Mouse (Mus musculus) limb, embryonic 11.5 days (tissue): ENCODE measurements around the gene Rnf123. TPM values are rescaled to one million over a fixed set of nuclear protein-coding genes. Genes with fewer than 3 reads are reported as not detected.
"Not testable (repeated sequence)": the region's sequence is repeated elsewhere in the genome, so short reads cannot be mapped to it uniquely, and the experiment has no call there.

ENCODE experiments used
- ATAC-seq: fragments of 200-750 bp; cut with Nextera tagmentation; 2 replicates; pipeline ENCODE4 v1.8.0; 2017; ENCODE audit warnings: low read depth; ENCODE audit not compliant: insufficient number of reproducible peaks, low FRiP score, low TSS enrichment
- DNase-seq: peaks from one replicate; pipeline ENCODE4 v3.0.0-alpha.2; 2015; ENCODE audit warnings: low spot score
- H3K27ac ChIP-seq: fragments of 300-500 bp; sonication (generic); replicated peaks from 2 replicates; pipeline ENCODE4 v1.5.1; 2014; ENCODE audit warnings: low read depth, mild to moderate bottlenecking, low read length
- H3K27me3 ChIP-seq: fragments of 300-500 bp; sonication (generic); 2 replicates; pipeline ENCODE4 v1.6.1; 2014; ENCODE audit warnings: mild to moderate bottlenecking, low read length, mixed read lengths; ENCODE audit not compliant: control insufficient read depth, insufficient read depth
- H3K36me3 ChIP-seq: fragments of 300-500 bp; sonication (generic); 2 replicates; pipeline ENCODE4 v1.6.1; 2014; ENCODE audit warnings: mild to moderate bottlenecking, low read length, moderate library complexity, mixed read lengths; ENCODE audit not compliant: control insufficient read depth, insufficient read depth
- H3K4me1 ChIP-seq: fragments of 300-500 bp; sonication (generic); 2 replicates; pipeline ENCODE4 v1.6.1; 2014; ENCODE audit warnings: low read length, mixed read lengths; ENCODE audit not compliant: control insufficient read depth, insufficient read depth
- H3K4me2 ChIP-seq: fragments of 300-500 bp; sonication (generic); 2 replicates; pipeline ENCODE4 v1.6.1; 2014; ENCODE audit warnings: low read depth, mild to moderate bottlenecking, moderate library complexity; ENCODE audit not compliant: severe bottlenecking
- H3K4me3 ChIP-seq: fragments of 300-500 bp; sonication (generic); 2 replicates; pipeline ENCODE4 v1.5.1; 2014; ENCODE audit warnings: low read depth, low read length
- H3K9ac ChIP-seq: fragments of 300-500 bp; sonication (generic); 2 replicates; pipeline ENCODE4 v1.6.1; 2014; ENCODE audit warnings: mild to moderate bottlenecking, low read length
- H3K9me3 ChIP-seq: fragments of 300-500 bp; sonication (generic); 2 replicates; pipeline ENCODE4 v1.6.1; 2016; ENCODE audit warnings: low read length; ENCODE audit not compliant: control insufficient read depth
- WGBS: fragments of 180-500 bp; shearing (Covaris S2); extraction: QIAGEN DNeasy Blood & Tissue Kit; methylation state at CpG from one replicate; pipeline ENCODE4 v1.1.7; 2014; 5-methylcytosine and 5-hydroxymethylcytosine counted together
- polyA plus RNA-seq: library from polyadenylated mRNA; unstranded; fragments of >200 nt; fragmentation: Nextera tagmentation; extraction: Ambion mirVana; gene quantifications from 2 replicates; pipeline ENCODE4 v1.2.1, GENCODE M21; 2014

Rnf123 gene
- polyA plus RNA-seq, 1 experiment from 2014 or later = 26.4 TPM

DNA sequence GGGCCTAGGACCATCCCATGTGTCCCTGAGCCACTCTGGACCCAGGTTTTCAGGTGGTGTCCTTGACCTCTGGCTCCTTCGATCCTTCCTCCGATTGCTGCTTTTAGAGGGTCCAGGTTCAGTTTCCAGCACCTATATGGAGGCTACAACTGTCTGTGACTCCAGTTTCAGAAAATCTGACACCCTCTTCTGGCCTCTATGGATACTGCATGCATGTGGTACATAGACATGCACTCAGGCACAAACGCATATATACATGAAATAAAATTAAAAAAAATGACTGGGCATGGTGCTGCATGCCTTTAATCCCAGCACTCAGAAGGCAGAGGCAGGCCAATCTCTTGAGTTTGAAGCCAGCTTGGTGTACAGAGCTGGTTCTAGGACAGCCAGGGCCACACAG lies 55.3 kb downstream of the Rnf123 start:
- H3K27ac ChIP-seq = no peak overlapping the region
- DNase-seq (no peak), ATAC-seq (no peak)
- H3K9ac ChIP-seq = no peak overlapping the region
- no peaks in the 10 kb centered on the region for H3K4me1 ChIP-seq
- no peaks in the 10 kb centered on the region for H3K27me3 ChIP-seq
- peaks cover 26% of the 10 kb centered on the region for H3K36me3 ChIP-seq
- no peaks in the 10 kb centered on the region for H3K9me3 ChIP-seq
- H3K4me3 ChIP-seq = no peak overlapping the region
- 95% methylated on average over 3 of the region's 3 CpGs for WGBS
- H3K4me2 ChIP-seq = no peak overlapping the region

DNA sequence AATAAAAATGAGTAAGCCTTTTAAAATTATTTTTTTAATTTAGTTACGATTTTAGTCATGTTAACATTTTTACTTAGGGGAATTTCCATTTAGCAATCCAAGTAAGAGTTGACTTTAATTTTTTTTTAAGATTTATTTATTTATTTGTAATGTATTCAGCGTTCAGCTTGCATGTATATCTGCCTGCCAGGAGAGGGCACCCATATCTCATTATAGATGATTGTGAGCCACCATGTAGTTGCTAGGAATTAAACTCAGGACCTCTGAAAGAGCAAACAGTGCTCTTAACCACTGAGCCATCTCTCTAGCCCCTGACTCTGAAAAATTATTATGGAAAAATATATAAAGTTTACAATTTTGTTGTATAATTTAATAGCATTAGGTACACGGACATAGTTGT lies 56.6 kb downstream of the Rnf123 start:
- no peak for ATAC-seq
- 95% methylated on average over 3 of the region's 3 CpGs for WGBS
- peaks cover 20% of the 10 kb centered on the region for H3K36me3 ChIP-seq
- no peak overlapping the region for H3K4me2 ChIP-seq
- no peaks in the 10 kb centered on the region for H3K9me3 ChIP-seq
- no peak overlapping the region for H3K27ac ChIP-seq
- H3K9ac ChIP-seq = no peak overlapping the region
- H3K4me3 ChIP-seq = no peak overlapping the region
- no peaks in the 10 kb centered on the region for H3K27me3 ChIP-seq
- no peak for DNase-seq
- H3K4me1 ChIP-seq = no peaks in the 10 kb centered on the region

DNA sequence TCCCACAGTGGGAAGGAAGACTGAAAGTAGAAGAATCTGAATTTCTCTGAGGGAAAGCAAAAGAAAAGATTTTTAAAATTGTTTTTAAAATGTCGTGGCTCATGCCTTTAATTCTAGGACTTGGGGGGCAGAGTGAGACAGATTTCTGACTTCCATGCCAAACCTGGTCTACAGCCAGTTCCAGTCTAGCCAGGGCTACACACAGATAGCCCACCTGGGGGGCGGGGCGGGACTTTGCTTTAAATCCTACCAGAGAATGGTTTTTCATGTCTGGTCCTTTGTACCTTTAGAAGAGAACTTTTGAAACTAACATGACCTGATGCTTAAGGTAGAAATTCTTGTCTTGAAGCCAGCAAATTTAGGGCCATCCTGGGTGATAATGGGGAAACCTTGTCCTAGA lies 59.9 kb downstream of the Rnf123 start:
- ATAC-seq (no peak), DNase-seq (no peak)
- H3K4me1 ChIP-seq = no peaks in the 10 kb centered on the region
- no peak overlapping the region for H3K9ac ChIP-seq
- peaks cover 20% of the 10 kb centered on the region for H3K36me3 ChIP-seq
- H3K27me3 ChIP-seq = no peaks in the 10 kb centered on the region
- WGBS = 93% methylated on average over 3 of the region's 3 CpGs
- H3K4me2 ChIP-seq = no peak overlapping the region
- H3K9me3 ChIP-seq = no peaks in the 10 kb centered on the region
- no peak overlapping the region for H3K27ac ChIP-seq
- no peak overlapping the region for H3K4me3 ChIP-seq

DNA sequence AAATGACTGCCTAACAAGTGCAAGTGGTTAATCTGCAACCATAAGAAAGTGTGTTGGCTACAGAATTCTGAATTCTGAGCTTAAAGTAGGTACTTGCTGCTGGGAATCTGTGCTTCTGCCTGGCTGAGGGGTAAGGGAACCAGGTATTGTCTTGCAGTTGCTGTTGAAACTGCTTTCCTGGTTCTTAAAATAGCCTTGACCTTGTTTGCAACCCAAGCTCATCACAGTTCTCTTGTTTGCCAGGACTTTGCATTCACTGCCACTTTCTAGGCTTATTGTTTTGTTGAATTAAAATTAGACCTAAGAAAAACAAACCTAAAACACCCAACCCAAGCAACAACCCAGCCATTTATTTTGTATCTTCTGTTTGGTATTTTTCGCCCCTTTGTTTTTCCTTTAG lies 62.4 kb downstream of the Rnf123 start:
- Histone ChIP-seq H3K9ac (no peak overlapping the region), H3K27ac (no peak overlapping the region), H3K36me3 (peaks cover 8% of the 10 kb centered on the region), H3K27me3 (no peaks in the 10 kb centered on the region), H3K4me2 (no peak overlapping the region), H3K4me3 (no peak overlapping the region), H3K9me3 (no peaks in the 10 kb centered on the region), H3K4me1 (no peaks in the 10 kb centered on the region)
- 96% methylated on average over 1 of the region's 1 CpGs for WGBS
- ATAC-seq = no peak
- DNase-seq = no peak

DNA sequence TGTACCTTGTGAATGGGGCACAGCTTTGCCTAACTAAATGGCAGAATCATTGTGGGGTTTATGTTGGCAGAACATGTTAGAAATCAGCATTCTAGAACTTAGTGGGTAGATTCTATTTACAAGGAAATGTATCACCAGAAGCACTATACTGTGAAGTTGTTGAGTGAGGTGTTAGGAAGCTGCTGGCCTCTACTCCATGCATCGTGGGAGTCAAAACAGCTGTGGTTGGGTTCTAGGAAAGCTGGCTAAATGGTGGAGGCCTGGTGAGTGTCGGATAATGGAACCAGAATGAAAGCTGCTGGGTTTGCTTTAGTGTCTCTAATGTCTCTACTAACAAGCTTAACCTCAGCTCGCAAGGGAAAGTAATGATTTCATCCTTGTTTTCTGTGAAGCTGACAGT lies 66.0 kb downstream of the Rnf123 start:
- Histone ChIP-seq H3K4me2 (no peak overlapping the region), H3K27me3 (no peaks in the 10 kb centered on the region), H3K36me3 (no peaks in the 10 kb centered on the region; the same call in 1 of the 2 replicates), H3K9ac (no peak overlapping the region), H3K4me1 (no peaks in the 10 kb centered on the region), H3K9me3 (no peaks in the 10 kb centered on the region), H3K27ac (no peak overlapping the region), H3K4me3 (no peak overlapping the region)
- 85% methylated on average over 3 of the region's 3 CpGs for WGBS
- no peak for ATAC-seq
- DNase-seq = no peak

DNA sequence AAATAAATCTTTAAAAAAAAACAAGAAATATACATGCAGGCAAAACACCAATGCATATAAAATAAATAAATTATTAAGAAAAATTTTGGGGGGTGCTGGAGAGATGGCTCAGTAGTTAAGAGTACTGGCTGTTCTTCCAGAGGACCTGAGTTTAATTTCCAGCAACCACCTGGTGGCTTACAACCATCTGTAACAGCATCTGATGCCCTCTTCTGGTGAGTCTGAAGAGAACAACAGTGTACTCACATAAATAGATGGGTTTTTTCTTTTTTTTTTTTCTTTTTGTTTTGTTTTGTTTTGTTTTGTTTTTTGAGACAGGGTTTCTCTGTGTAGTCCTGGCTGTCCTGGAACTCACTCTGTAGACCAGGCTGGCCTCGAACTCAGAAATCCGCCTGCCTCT lies 69.6 kb downstream of the Rnf123 start:
- not testable (repeated sequence) for H3K4me1 ChIP-seq, H3K9ac ChIP-seq, H3K9me3 ChIP-seq, ATAC-seq, H3K27ac ChIP-seq, DNase-seq, H3K27me3 ChIP-seq, H3K4me3 ChIP-seq, H3K4me2 ChIP-seq, H3K36me3 ChIP-seq
- 100% methylated on average over 2 of the region's 2 CpGs for whole genome bisulfite sequencing

DNA sequence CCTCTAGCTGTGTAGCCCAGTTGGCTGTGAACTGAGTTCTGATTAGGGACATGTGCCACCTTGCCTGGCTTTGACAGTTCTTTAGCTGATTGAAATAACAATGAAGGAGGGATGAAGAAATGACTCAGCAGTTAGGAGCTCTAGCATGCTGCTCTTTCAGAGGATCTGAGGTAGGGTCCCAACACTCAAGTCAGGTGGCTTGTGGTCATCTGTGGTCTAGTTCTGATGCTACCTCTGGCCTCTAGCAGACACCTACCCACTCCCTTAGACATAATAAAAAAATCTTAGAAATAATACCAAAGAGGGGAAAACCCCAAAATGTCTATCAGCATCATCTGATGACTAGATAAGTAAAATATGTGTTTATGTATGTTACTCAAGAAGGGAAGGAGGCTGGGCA lies 72.8 kb downstream of the Rnf123 start:
- no peak overlapping the region for H3K4me3 ChIP-seq
- ATAC-seq = no peak
- DNase-seq = no peak
- no peak overlapping the region for H3K9ac ChIP-seq
- H3K9me3 ChIP-seq = no peaks in the 10 kb centered on the region
- no peaks in the 10 kb centered on the region for H3K27me3 ChIP-seq
- H3K36me3 ChIP-seq = no peaks in the 10 kb centered on the region; the same call in 1 of the 2 replicates
- no peak overlapping the region for H3K27ac ChIP-seq
- H3K4me1 ChIP-seq = no peaks in the 10 kb centered on the region
- H3K4me2 ChIP-seq = no peak overlapping the region

DNA sequence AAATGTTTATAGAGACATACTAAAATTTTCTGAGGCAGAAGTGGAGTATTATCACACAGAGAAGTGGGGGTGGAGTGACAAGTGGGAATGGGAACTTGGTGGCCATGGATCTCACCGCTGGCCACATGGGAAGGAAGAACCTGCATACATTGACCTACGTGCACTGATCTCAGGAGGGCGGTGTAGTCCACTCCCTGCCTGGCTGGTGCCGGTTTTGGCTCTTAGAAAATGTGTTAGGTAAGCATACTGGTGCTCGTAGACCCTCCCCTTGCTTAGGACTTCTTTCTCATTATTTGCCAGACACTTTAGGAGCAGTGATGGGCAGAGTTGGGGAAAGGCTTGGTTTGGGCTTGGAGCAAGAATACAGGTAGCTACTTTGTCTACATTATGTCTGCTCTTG lies 75.1 kb downstream of the Rnf123 start:
- Histone ChIP-seq H3K27ac (no peak overlapping the region), H3K4me2 (no peak overlapping the region), H3K4me1 (peaks cover 7% of the 10 kb centered on the region; the same call in 1 of the 2 replicates), H3K9ac (no peak overlapping the region), H3K4me3 (no peak overlapping the region), H3K9me3 (no peaks in the 10 kb centered on the region), H3K36me3 (no peaks in the 10 kb centered on the region; the same call in 1 of the 2 replicates), H3K27me3 (no peaks in the 10 kb centered on the region)
- no peak for DNase-seq
- no peak for ATAC-seq
- WGBS = 92% methylated on average over 5 of the region's 5 CpGs

DNA sequence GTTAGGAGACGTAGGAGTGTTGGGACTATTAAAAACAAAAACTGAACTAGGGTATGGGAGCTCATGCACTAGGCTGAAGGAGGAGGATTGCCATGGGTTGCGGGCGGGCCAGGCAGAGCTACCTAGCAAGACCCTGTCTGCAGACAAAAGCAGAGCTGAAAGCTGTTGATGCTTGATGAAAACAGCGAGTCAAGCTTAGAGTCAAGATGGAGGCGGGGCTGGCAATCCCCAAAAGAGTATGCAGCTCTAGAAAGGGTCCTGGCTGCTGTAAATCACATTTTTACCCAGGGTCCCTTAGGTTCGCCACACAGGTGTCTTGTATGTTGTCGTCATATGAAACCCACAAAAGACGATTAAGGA lies 79.6 kb downstream of the Rnf123 start:
- no peak for DNase-seq

More for the DNA sequence above, 79.6 kb downstream of the Rnf123 start:
- H3K9me3 ChIP-seq = no peaks in the 10 kb centered on the region
- 0 out of 2 replicates have a peak overlapping the region, but pooled peaks have one; percentile 32 for H3K27ac ChIP-seq
- H3K4me1 ChIP-seq = peaks cover 7% of the 10 kb centered on the region; the same call in 1 of the 2 replicates
- H3K9ac ChIP-seq = peak overlapping the region; percentile 85
- H3K36me3 ChIP-seq = no peaks in the 10 kb centered on the region
- peak overlapping the region; percentile 93 for H3K4me3 ChIP-seq
- 22% methylated on average over 8 of the region's 8 CpGs for WGBS
- peak overlapping the region; percentile 55 for H3K4me2 ChIP-seq
- no peak for ATAC-seq
- H3K27me3 ChIP-seq = no peaks in the 10 kb centered on the region
